Mouse (Mus musculus): ENCODE data around the gene Dkk3.
A peak's percentile ranks its signal among the peaks of the same experiment; 100 is the strongest.
"Not testable (repeated sequence)": the region's sequence is repeated elsewhere in the genome, so short reads cannot be mapped to it uniquely, and the experiment has no call there.

Dkk3 gene

GRCm38 (mm10) chr7:112130660-112131059 is 28.2 kb downstream of the Dkk3 start:
- DNase-seq (ENCODE audit: extremely low spot score, low spot score) = no peak

GRCm38 (mm10) chr7:112129851-112130250 is 29.0 kb downstream of the Dkk3 start:
- no peak for DNase-seq (ENCODE audit: extremely low spot score, low spot score)

- no peak for DNase-seq (ENCODE audit: extremely low spot score, low spot score)
Measured at GRCm38 (mm10) chr7:112128810-112129209, 30.0 kb downstream of the Dkk3 start.

- no peak for DNase-seq (ENCODE audit: extremely low spot score, low spot score)
Measured at GRCm38 (mm10) chr7:112127954-112128353, 30.9 kb downstream of the Dkk3 start.

GRCm38 (mm10) chr7:112127085-112127637 is 31.7 kb downstream of the Dkk3 start:
- DNase-seq (ENCODE audit: extremely low spot score, low spot score) = no peak

GRCm38 (mm10) chr7:112125625-112126260 is 33.1 kb downstream of the Dkk3 start:
- DNase-seq (ENCODE audit: extremely low spot score, low spot score) = no peak

- DNase-seq (ENCODE audit: extremely low spot score, low spot score) = no peak
Measured at GRCm38 (mm10) chr7:112123612-112124011, 35.2 kb downstream of the Dkk3 start.

GRCm38 (mm10) chr7:112121866-112122500 is 36.9 kb downstream of the Dkk3 start:
- no peak for DNase-seq (ENCODE audit: extremely low spot score, low spot score)

- no peak for DNase-seq (ENCODE audit: extremely low spot score, low spot score)
Measured at GRCm38 (mm10) chr7:112120861-112121810, 37.7 kb downstream of the Dkk3 start.

GRCm38 (mm10) chr7:112119248-112119647 is 39.6 kb downstream of the Dkk3 start:
- no peak for DNase-seq (ENCODE audit: extremely low spot score, low spot score)

GRCm38 (mm10) chr7:112118086-112118485 is 40.8 kb downstream of the Dkk3 start:
- no peak for DNase-seq (ENCODE audit: extremely low spot score, low spot score)

GRCm38 (mm10) chr7:112117501-112117900 is 41.4 kb downstream of the Dkk3 start:
- no peak for DNase-seq (ENCODE audit: extremely low spot score, low spot score)

- DNase-seq (ENCODE audit: extremely low spot score, low spot score) = no peak
Measured at GRCm38 (mm10) chr7:112110638-112111372, 48.1 kb downstream of the Dkk3 start.

- DNase-seq (ENCODE audit: extremely low spot score, low spot score) = no peak
Measured at GRCm38 (mm10) chr7:112108757-112109156, 50.1 kb downstream of the Dkk3 start.

GRCm38 (mm10) chr7:112103816-112104215 is 55.0 kb downstream of the Dkk3 start:
- no peak for DNase-seq (ENCODE audit: extremely low spot score, low spot score)

GRCm38 (mm10) chr7:112102933-112103332 is 55.9 kb downstream of the Dkk3 start:
- no peak for DNase-seq (ENCODE audit: extremely low spot score, low spot score)

GRCm38 (mm10) chr7:112100887-112101286 is 58.0 kb downstream of the Dkk3 start:
- no peak for DNase-seq (ENCODE audit: extremely low spot score, low spot score)

- not testable (repeated sequence) for DNase-seq (ENCODE audit: extremely low spot score, low spot score)
Measured at GRCm38 (mm10) chr7:112094923-112095322, 63.9 kb downstream of the Dkk3 start.

- DNase-seq (ENCODE audit: extremely low spot score, low spot score) = no peak
Measured at GRCm38 (mm10) chr7:112086186-112086585, 72.7 kb downstream of the Dkk3 start.

GRCm38 (mm10) chr7:112085062-112085461 is 73.8 kb downstream of the Dkk3 start:
- DNase-seq (ENCODE audit: extremely low spot score, low spot score) = peak; percentile 89

GRCm38 (mm10) chr7:112084222-112084621 is 74.6 kb downstream of the Dkk3 start:
- no peak for DNase-seq (ENCODE audit: extremely low spot score, low spot score)
